Mouse (Mus musculus) large intestine, adult 2 months (tissue): ENCODE results near the gene Mtg2. TPM values are rescaled to one million over a fixed set of nuclear protein-coding genes. Genes with fewer than 3 reads are reported as not detected.

ENCODE experiments used
- DNase-seq: peaks from one replicate; pipeline ENCODE4 v3.0.0-alpha.2; 2012; ENCODE audit warnings: low read depth, low spot score
- WGBS: fragments of 180-500 bp; shearing (Covaris S2); methylation state at CpG from one replicate; pipeline ENCODE4 v1.1.7; 2018; 5-methylcytosine and 5-hydroxymethylcytosine counted together
- polyA plus RNA-seq: library from polyadenylated mRNA; depleted of rRNA; stranded (reverse); fragments of >200 nt; gene quantifications from 2 replicates; pipeline ENCODE4 v1.2.3, GENCODE M21; 2012; rRNA removed

Gene Mtg2
- 13.7 and 14.9 TPM in 2 replicates for polyA plus RNA-seq

DNA sequence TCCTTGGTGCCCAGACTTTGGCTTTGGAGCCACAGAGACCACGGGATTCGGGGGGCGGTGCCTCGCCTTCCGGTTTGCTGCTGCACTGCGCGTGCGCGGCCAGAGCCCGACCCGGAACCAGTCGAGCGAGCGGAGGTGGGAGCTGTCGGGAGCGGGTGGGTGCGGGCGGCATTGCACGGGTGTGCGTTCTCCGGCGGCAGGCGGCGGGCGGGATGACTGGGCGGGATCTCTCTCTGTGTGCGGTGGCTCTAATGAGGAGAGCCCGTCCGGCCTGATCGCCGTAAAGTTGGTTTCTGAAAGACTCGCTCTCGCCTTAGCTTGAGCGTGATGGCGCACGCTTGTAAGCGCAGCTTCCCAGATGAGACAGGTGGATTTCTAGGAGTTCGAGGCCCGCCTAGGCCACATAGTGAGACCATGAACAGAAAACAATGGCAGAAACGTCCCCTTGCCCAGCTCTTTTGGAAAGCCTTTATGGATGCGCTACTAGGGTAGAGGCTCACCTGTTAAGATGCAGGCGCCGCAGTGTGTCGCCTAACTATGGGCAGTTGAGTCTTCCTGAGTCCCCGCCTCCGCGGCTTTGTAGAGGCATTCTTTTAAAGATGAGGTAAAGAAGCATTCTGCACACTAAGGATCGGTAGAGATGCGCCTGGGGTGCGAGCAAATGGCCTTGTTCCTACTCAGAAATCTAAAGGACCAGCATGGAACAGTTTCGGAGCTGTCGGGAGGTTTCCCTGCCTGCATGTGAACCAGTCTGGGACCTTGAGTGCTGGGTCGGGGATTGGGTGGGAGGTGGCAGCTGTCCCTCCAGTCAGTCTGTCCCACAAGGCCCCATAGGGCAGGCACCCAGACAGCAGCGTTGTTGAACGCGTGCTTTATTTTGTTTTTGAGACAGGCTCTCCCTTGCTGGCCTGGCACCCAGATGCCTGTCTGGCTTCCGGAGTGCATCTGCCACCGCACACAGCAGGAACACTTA lies at the start of gene Mtg2:
Gene Mtg2, plus strand, starts transcription at position 108 of the 973 bp plus-strand sequence.
- DNase-seq = peak; percentile 73
- 4% methylated on average over 58 of the region's 58 CpGs for WGBS

GRCm38 (mm10) chr2:180020919-180021318 lies 49.5 kb upstream of the Mtg2 start:
- no peak for DNase-seq
- 67% methylated on average over 8 of the region's 8 CpGs for WGBS

GRCm38 (mm10) chr2:180022751-180023150 lies 47.6 kb upstream of the Mtg2 start:
- no peak for DNase-seq
- 54% methylated on average over 6 of the region's 6 CpGs for WGBS

GRCm38 (mm10) chr2:180024401-180025098 lies 45.8 kb upstream of the Mtg2 start, which contains the start of gene Lsm14b:
Gene Lsm14b (plus strand): TSS chr2:180024987.
- WGBS = under 1% methylated on average over 70 of the region's 80 CpGs
- DNase-seq = peak; percentile 85

- WGBS = under 1% methylated on average over 84 of the region's 84 CpGs
- DNase-seq = no peak
Observed at GRCm38 (mm10) chr2:180025135-180025860, 45.1 kb upstream of the Mtg2 start.

DNA sequence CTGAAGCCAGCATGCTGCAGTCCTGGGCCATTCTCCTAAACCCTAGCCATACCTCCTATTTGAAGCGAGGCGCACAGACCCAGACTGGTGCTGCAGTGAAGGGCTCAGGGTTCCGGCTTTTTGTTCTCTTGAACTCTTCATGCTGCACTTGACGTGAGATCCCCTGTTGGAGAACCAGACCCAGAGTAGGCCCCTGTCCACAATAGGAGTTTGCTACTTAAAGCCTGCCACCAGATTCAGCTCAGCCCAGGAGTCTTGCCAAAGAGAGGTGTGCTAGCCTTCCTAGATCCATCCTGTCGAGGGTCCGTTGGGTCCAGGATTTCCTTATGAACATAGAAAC lies 44.6 kb upstream of the Mtg2 start:
- WGBS = 58% methylated on average over 6 of the region's 6 CpGs
- no peak for DNase-seq

DNA sequence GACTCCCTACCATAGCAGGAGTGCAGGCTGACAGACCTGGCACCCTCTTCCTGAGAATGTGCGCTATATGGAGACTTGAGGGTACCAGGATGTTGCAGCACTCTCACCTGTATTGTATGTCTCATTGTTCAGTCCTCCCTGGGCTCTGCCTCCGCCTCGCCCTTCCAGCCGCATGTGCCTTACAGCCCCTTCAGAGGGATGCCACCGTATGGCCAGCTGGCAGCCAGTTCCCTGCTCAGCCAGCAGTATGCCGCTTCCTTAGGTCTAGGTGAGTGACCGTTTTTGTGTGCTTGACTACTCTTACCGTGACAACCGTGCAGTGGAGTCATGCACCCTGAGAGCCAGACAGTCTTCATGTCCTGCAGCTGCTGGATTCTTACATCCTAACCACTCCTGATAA lies 42.6 kb upstream of the Mtg2 start:
- WGBS = 84% methylated on average over 9 of the region's 9 CpGs
- no peak for DNase-seq

DNA sequence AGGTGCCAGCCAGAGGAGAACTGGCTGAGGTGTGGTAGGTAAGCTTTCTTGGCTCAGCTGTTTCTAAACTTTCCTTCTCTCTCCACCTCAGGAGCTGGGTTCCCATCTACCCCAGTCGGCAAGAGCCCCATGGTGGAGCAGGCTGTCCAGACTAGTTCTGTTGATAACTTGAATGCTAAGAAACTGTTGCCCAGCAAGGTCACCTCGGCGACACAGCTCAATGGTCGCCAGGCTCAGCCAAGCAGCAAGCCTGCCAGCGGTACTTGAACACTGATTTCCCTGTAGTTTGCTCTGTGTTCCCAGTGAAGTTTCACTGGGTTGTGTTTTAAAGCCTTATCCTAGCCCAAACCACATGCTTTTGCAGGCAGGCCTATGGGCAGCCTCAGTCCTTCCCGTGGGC lies 39.1 kb upstream of the Mtg2 start:
- DNase-seq = no peak
- 93% methylated on average over 6 of the region's 6 CpGs for WGBS

- 18% methylated on average over 3 of the region's 3 CpGs for WGBS
- DNase-seq = no peak
Observed at GRCm38 (mm10) chr2:180032925-180033324, 37.5 kb upstream of the Mtg2 start.

DNA sequence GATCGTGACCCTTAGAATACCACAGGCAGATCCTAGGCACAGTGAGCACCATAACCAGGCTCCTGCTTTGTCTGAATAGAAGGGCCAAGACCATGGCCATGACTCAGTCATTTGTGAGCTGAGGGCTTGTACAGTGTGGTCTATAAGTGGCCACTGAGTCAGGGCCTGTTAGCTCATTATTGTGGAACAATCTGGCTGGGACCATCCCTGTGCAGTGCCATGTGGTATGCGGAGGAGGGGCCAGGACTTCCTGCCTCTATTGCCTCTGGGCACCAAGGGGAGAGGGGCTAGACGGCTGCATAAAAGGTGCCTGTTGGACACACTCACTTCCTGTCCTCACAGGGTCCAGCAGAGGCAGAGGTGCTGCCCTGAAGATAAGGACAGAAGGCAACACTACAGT lies 36.4 kb upstream of the Mtg2 start:
- 81% methylated on average over 3 of the region's 3 CpGs for WGBS
- DNase-seq = no peak

DNA sequence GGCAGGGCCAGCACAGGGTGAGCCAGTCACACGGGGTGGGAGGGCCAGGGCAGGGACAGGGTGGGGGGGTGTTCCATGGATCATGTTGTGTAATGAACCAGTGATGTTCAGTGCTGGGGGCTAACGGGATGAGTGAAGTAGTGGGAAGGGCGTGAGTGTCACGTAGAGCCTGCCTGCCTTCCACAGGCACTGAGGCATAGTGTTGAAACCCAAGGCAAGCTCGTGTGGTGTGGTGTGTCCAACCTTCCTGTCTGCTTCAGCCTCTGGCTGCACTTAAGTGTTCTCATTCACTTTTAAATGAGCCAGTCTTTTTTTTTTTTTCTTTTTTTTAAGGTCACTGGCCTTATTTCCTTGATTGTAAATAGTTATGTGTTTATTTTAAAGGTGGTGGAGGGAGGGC lies 35.6 kb upstream of the Mtg2 start:
- no peak for DNase-seq
- 64% methylated on average over 5 of the region's 5 CpGs for WGBS

GRCm38 (mm10) chr2:180040406-180040805 lies 30.0 kb upstream of the Mtg2 start:
- DNase-seq = no peak
- WGBS = 36% methylated on average over 6 of the region's 6 CpGs

- WGBS = under 1% methylated on average over 66 of the region's 66 CpGs
- DNase-seq = no peak
Observed at GRCm38 (mm10) chr2:180041577-180042255, 28.7 kb upstream of the Mtg2 start.

GRCm38 (mm10) chr2:180042256-180042857 lies 28.0 kb upstream of the Mtg2 start, which contains the start of the genes Psma7 and Ss18l1:
Gene Psma7 (minus strand): TSS chr2:180042433.
Gene Ss18l1 (plus strand): TSS chr2:180042509.
- WGBS = 1% methylated on average over 76 of the region's 78 CpGs
- DNase-seq = no peak

GRCm38 (mm10) chr2:180042858-180043515 lies 27.4 kb upstream of the Mtg2 start:
- DNase-seq = no peak
- WGBS = under 1% methylated on average over 66 of the region's 66 CpGs

DNA sequence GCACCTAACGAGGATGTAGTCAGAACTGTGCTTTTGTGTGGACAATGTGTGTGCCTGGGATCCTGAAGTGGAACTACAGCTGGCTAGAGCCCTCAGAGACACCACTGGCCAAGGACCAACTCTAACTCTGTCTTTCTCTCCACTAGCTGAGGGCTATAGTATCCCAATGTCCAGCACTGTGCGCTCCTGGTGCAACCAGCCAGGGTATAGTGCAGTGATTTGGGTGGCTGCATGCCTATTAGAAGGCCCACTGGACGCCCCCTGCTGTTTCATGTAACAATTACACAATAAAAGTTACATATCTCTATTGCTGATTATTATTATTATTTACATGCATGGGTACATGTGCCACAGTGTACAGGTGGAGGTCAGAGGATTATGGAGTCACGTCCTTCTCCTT lies 25.1 kb upstream of the Mtg2 start:
- no peak for DNase-seq
- WGBS = 39% methylated on average over 4 of the region's 4 CpGs

DNA sequence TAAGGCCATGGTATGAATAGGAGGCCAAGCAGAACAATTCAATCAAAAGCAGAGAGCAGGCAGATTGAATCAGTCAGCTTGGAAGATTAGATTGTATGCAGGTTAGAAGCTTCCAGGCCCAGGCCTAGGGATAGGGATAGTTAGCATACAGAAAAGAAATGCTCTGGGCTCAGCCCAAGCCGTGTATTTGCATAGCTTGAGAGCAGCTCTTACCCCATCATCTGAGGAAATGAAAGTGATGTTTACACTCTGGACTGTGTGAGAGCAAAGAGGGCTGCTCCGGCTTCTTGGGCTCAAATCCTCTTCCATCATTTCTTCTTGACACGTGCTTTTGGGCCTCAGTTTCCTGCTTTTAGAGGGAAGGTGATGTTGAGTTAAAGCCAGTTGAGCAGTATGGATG lies 22.8 kb upstream of the Mtg2 start:
- 84% methylated on average over 3 of the region's 3 CpGs for WGBS
- no peak for DNase-seq

DNA sequence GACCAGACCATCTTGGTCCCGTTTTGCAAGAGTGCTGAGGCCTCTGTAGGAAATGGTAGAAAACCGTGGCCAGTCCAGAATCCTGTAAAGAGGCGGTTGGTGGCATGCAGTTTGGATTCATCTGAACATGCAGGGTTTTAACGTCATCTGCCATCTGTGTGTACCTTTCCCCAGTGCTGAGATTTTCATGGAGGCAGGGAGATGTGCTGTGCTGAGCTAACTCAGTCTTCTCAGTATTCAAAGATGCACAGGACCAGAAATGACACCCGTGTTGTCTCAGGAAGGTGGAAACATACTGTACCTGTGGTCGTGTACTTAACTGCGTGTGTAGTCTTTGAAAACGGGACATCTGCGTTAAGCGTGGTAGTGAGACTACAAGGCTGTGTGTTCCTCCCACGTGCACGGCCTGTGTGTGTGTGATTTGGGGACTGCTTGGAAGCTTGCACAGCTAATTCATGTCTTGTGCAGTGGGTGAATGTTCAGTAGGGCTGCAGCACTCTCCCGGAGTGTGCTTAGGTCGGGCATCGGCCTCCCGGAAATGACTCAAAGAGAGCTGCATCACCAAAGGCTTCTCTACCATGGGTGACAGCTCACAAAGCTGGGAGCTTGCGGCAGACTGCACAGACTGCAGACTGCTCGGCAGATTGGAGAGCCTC lies 22.3 kb upstream of the Mtg2 start:
- 95% methylated on average over 18 of the region's 18 CpGs for WGBS

More for the DNA sequence above, 22.3 kb upstream of the Mtg2 start:
- DNase-seq = no peak
